Mouse (Mus musculus) hindbrain, embryonic 12.5 days (tissue): ENCODE data around the gene Adgrl3. TPM values are rescaled to one million over a fixed set of nuclear protein-coding genes. Genes with fewer than 3 reads are reported as not detected.

Source experiments
- ATAC-seq: fragments of 200-750 bp; cut with Nextera tagmentation; 2 replicates; pipeline ENCODE4 v1.8.0; 2017; ENCODE audit warnings: moderate TSS enrichment; ENCODE audit not compliant: low FRiP score
- H3K27ac ChIP-seq: fragments of 300-500 bp; sonication (generic); 2 replicates; pipeline ENCODE4 v1.5.1; 2016; ENCODE audit warnings: mild to moderate bottlenecking
- H3K27me3 ChIP-seq: fragments of 300-500 bp; sonication (generic); 2 replicates; pipeline ENCODE4 v1.6.1; 2016; ENCODE audit warnings: mild to moderate bottlenecking
- H3K36me3 ChIP-seq: fragments of 300-500 bp; sonication (generic); 2 replicates; pipeline ENCODE4 v1.6.1; 2016; ENCODE audit warnings: mild to moderate bottlenecking
- H3K4me1 ChIP-seq: fragments of 300-500 bp; sonication (generic); 2 replicates; pipeline ENCODE4 v1.6.1; 2016
- H3K4me2 ChIP-seq: fragments of 300-500 bp; sonication (generic); replicated peaks from 2 replicates; pipeline ENCODE4 v1.6.1; 2016; ENCODE audit warnings: mild to moderate bottlenecking
- H3K4me3 ChIP-seq: fragments of 300-500 bp; sonication (generic); 2 replicates; pipeline ENCODE4 v1.5.1; 2016; ENCODE audit warnings: mild to moderate bottlenecking
- H3K9ac ChIP-seq: fragments of 300-500 bp; sonication (generic); 2 replicates; pipeline ENCODE4 v1.6.1; 2016; ENCODE audit warnings: mild to moderate bottlenecking, moderate library complexity
- H3K9me3 ChIP-seq: fragments of 300-500 bp; sonication (generic); replicated peaks from 2 replicates; pipeline ENCODE4 v1.6.1; 2016; ENCODE audit warnings: mild to moderate bottlenecking
- WGBS: fragments of 180-500 bp; shearing (Covaris S2); methylation state at CpG from one replicate; pipeline ENCODE4 v1.1.7; 2016; 5-methylcytosine and 5-hydroxymethylcytosine counted together
- polyA plus RNA-seq: library from polyadenylated mRNA; unstranded; fragments of >200 nt; fragmentation: Nextera tagmentation; extraction: Ambion mirVana; gene quantifications from 2 replicates; pipeline ENCODE4 v1.2.1, GENCODE M21; 2016

The Adgrl3 gene
- polyA plus RNA-seq, 1 experiment from 2014 or later = 54.9 TPM

GRCm38 (mm10) chr5:81593396-81593995 is 573.6 kb downstream of the Adgrl3 start:
- no peak for ATAC-seq
- H3K27ac ChIP-seq = no peak overlapping the region

GRCm38 (mm10) chr5:81598041-81598440 is 578.1 kb downstream of the Adgrl3 start:
- Histone ChIP-seq H3K27me3 (no peaks in the 10 kb centered on the region), H3K27ac (no peak overlapping the region), H3K4me1 (0 out of 2 replicates have a peak, but pooled peaks cover 2% of the 10 kb centered on the region), H3K4me2 (no peak overlapping the region), H3K4me3 (no peak overlapping the region), H3K9me3 (no peaks in the 10 kb centered on the region), H3K9ac (no peak overlapping the region), H3K36me3 (no peaks in the 10 kb centered on the region)
- 54% methylated on average over 6 of the region's 6 CpGs for WGBS
- no peak for ATAC-seq

More at GRCm38 (mm10) chr5:81593396-81593995, 573.6 kb downstream of the Adgrl3 start:
- Histone ChIP-seq H3K4me1 (0 out of 2 replicates have a peak, but pooled peaks cover 2% of the 10 kb centered on the region), H3K36me3 (no peaks in the 10 kb centered on the region), H3K27me3 (no peaks in the 10 kb centered on the region), H3K9me3 (no peaks in the 10 kb centered on the region), H3K4me2 (no peak overlapping the region), H3K4me3 (no peak overlapping the region), H3K9ac (no peak overlapping the region)
- WGBS = 94% methylated on average over 1 of the region's 1 CpGs

GRCm38 (mm10) chr5:81602889-81603288 is 583.0 kb downstream of the Adgrl3 start:
- H3K36me3 ChIP-seq = no peaks in the 10 kb centered on the region
- no peaks in the 10 kb centered on the region for H3K27me3 ChIP-seq
- no peak overlapping the region for H3K4me3 ChIP-seq
- no peak for ATAC-seq
- H3K27ac ChIP-seq = no peak overlapping the region
- WGBS = 86% methylated on average over 4 of the region's 4 CpGs
- H3K9ac ChIP-seq = no peak overlapping the region
- no peaks in the 10 kb centered on the region for H3K9me3 ChIP-seq
- no peaks in the 10 kb centered on the region for H3K4me1 ChIP-seq
- no peak overlapping the region for H3K4me2 ChIP-seq

- Histone ChIP-seq H3K27me3 (no peaks in the 10 kb centered on the region), H3K36me3 (no peaks in the 10 kb centered on the region), H3K27ac (no peak overlapping the region), H3K4me1 (no peaks in the 10 kb centered on the region), H3K4me2 (no peak overlapping the region), H3K9ac (no peak overlapping the region), H3K9me3 (no peaks in the 10 kb centered on the region), H3K4me3 (no peak overlapping the region)
- WGBS = 85% methylated on average over 1 of the region's 1 CpGs
- ATAC-seq = no peak
Observed at GRCm38 (mm10) chr5:81605646-81606045, 585.7 kb downstream of the Adgrl3 start.

GRCm38 (mm10) chr5:81610223-81610622 is 590.3 kb downstream of the Adgrl3 start:
- H3K4me3 ChIP-seq = no peak overlapping the region
- no peaks in the 10 kb centered on the region for H3K9me3 ChIP-seq
- ATAC-seq = no peak
- H3K4me2 ChIP-seq = no peak overlapping the region
- H3K36me3 ChIP-seq = no peaks in the 10 kb centered on the region
- H3K4me1 ChIP-seq = no peaks in the 10 kb centered on the region
- 83% methylated on average over 5 of the region's 5 CpGs for WGBS
- H3K9ac ChIP-seq = no peak overlapping the region
- H3K27me3 ChIP-seq = no peaks in the 10 kb centered on the region
- no peak overlapping the region for H3K27ac ChIP-seq

GRCm38 (mm10) chr5:81614674-81615073 is 594.7 kb downstream of the Adgrl3 start:
- Histone ChIP-seq H3K4me2 (no peak overlapping the region), H3K36me3 (no peaks in the 10 kb centered on the region), H3K9ac (no peak overlapping the region), H3K27me3 (no peaks in the 10 kb centered on the region), H3K4me1 (no peaks in the 10 kb centered on the region), H3K9me3 (no peaks in the 10 kb centered on the region), H3K27ac (no peak overlapping the region), H3K4me3 (no peak overlapping the region)
- 75% methylated on average over 4 of the region's 4 CpGs for WGBS
- ATAC-seq = no peak

GRCm38 (mm10) chr5:81621106-81621505 is 601.2 kb downstream of the Adgrl3 start:
- no peak overlapping the region for H3K27ac ChIP-seq
- no peak for ATAC-seq
- H3K4me1 ChIP-seq = no peaks in the 10 kb centered on the region
- no peak overlapping the region for H3K9ac ChIP-seq
- no peaks in the 10 kb centered on the region for H3K36me3 ChIP-seq
- H3K27me3 ChIP-seq = no peaks in the 10 kb centered on the region
- no peaks in the 10 kb centered on the region for H3K9me3 ChIP-seq
- H3K4me3 ChIP-seq = no peak overlapping the region
- WGBS = 87% methylated on average over 5 of the region's 5 CpGs
- H3K4me2 ChIP-seq = no peak overlapping the region

- WGBS = 82% methylated on average over 3 of the region's 3 CpGs
- Histone ChIP-seq H3K27me3 (no peaks in the 10 kb centered on the region), H3K4me2 (no peak overlapping the region), H3K9me3 (no peaks in the 10 kb centered on the region), H3K36me3 (no peaks in the 10 kb centered on the region), H3K9ac (no peak overlapping the region), H3K4me1 (no peaks in the 10 kb centered on the region), H3K4me3 (no peak overlapping the region), H3K27ac (no peak overlapping the region)
- no peak for ATAC-seq
Observed at GRCm38 (mm10) chr5:81621715-81622114, 601.8 kb downstream of the Adgrl3 start.

- Histone ChIP-seq H3K36me3 (no peaks in the 10 kb centered on the region), H3K4me2 (no peak overlapping the region), H3K9me3 (no peaks in the 10 kb centered on the region), H3K27ac (no peak overlapping the region), H3K27me3 (no peaks in the 10 kb centered on the region), H3K4me3 (no peak overlapping the region), H3K4me1 (no peaks in the 10 kb centered on the region), H3K9ac (no peak overlapping the region)
- ATAC-seq = no peak
- WGBS = 14% methylated on average over 1 of the region's 1 CpGs
Observed at GRCm38 (mm10) chr5:81623846-81624245, 603.9 kb downstream of the Adgrl3 start.

GRCm38 (mm10) chr5:81636169-81636568 is 616.2 kb downstream of the Adgrl3 start:
- Histone ChIP-seq H3K4me2 (no peak overlapping the region), H3K4me3 (no peak overlapping the region), H3K4me1 (no peaks in the 10 kb centered on the region), H3K27ac (no peak overlapping the region), H3K27me3 (no peaks in the 10 kb centered on the region), H3K9me3 (no peaks in the 10 kb centered on the region), H3K36me3 (no peaks in the 10 kb centered on the region), H3K9ac (no peak overlapping the region)
- ATAC-seq = no peak
- WGBS = 77% methylated on average over 2 of the region's 2 CpGs

- Histone ChIP-seq H3K4me1 (no peaks in the 10 kb centered on the region), H3K9ac (no peak overlapping the region), H3K9me3 (no peaks in the 10 kb centered on the region), H3K4me3 (no peak overlapping the region), H3K27ac (no peak overlapping the region), H3K4me2 (no peak overlapping the region), H3K27me3 (no peaks in the 10 kb centered on the region), H3K36me3 (no peaks in the 10 kb centered on the region)
- 92% methylated on average over 2 of the region's 2 CpGs for WGBS
- no peak for ATAC-seq
Observed at GRCm38 (mm10) chr5:81638422-81638821, 618.5 kb downstream of the Adgrl3 start.

- H3K4me3 ChIP-seq = no peak overlapping the region
- WGBS = 47% methylated on average over 4 of the region's 4 CpGs
- H3K36me3 ChIP-seq = no peaks in the 10 kb centered on the region
- ATAC-seq = no peak
- no peak overlapping the region for H3K27ac ChIP-seq
- no peaks in the 10 kb centered on the region for H3K9me3 ChIP-seq
- H3K4me1 ChIP-seq = no peaks in the 10 kb centered on the region
- H3K27me3 ChIP-seq = no peaks in the 10 kb centered on the region
- H3K4me2 ChIP-seq = no peak overlapping the region
- H3K9ac ChIP-seq = no peak overlapping the region
Observed at GRCm38 (mm10) chr5:81640118-81640517, 620.2 kb downstream of the Adgrl3 start.

GRCm38 (mm10) chr5:81645557-81645956 is 625.6 kb downstream of the Adgrl3 start:
- Histone ChIP-seq H3K4me1 (peaks cover 3% of the 10 kb centered on the region; the same call in 1 of the 2 replicates), H3K9me3 (0 out of 2 replicates have a peak, but pooled peaks cover 3% of the 10 kb centered on the region), H3K27me3 (no peaks in the 10 kb centered on the region), H3K4me3 (no peak overlapping the region), H3K9ac (no peak overlapping the region), H3K27ac (no peak overlapping the region), H3K36me3 (no peaks in the 10 kb centered on the region), H3K4me2 (no peak overlapping the region)
- ATAC-seq = no peak
- 78% methylated on average over 5 of the region's 5 CpGs for WGBS
